Mouse (Mus musculus): ENCODE measurements around the gene Rps6kc1.

DNA sequence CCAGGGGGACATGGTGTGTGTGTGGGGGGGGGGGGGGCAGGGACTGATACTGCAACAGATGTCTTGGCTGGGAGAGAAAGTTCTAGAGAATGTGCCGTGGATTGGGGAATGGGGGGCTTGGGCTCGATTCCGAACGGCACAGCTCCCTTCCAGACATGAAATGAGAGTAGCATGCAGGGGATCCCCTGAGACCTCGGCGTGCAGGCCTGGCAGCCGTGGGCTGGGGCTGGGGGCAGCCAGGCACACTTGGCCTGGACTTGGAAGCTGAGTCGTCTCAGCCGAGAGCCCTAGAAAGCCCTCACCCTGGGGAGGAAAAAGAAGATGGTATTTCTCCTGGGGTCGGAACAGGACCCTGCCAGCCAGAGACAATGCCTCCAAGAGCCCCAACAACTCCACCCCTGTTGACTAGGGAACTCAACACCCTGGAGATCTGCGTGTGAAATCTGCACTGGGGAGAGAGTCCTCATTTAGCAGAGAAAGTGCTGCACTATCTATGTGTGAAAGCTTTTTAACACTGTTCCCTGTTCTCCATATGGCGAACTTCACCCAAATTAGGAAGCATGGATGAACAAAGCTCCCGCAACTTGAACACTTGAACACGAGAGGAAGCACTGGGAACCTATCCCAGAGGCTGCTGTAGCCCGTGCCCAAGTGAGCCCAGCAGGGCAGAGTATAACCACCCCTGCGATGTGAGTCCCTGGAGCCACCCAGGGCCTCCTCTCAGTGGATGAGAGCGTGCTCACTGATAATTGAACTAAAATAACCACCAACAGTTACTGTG lies 251.7 kb downstream of the Rps6kc1 start:
- no peak for TF ChIP-seq CTCF (IDR thresholded peaks at IDR 0.05; ENCODE audit: control insufficient read depth, insufficient read depth, low read length)
- no peak for TF ChIP-seq POLR2A (IDR thresholded peaks at IDR 0.05; ENCODE audit: borderline replicate concordance, control insufficient read depth, low read depth, low read length)
